Mouse (Mus musculus) cerebellum, adult 9-11 months (tissue): Measurements from ENCODE around the gene Ptpn22.
A peak's percentile ranks its signal among the peaks of the same experiment; 100 is the strongest.
"Not testable (repeated sequence)": the region's sequence is repeated elsewhere in the genome, so short reads cannot be mapped to it uniquely, and the experiment has no call there.

Experiments
- DNase-seq: peaks from one replicate; pipeline ENCODE4 v3.0.0; 2022

Ptpn22 gene

DNA sequence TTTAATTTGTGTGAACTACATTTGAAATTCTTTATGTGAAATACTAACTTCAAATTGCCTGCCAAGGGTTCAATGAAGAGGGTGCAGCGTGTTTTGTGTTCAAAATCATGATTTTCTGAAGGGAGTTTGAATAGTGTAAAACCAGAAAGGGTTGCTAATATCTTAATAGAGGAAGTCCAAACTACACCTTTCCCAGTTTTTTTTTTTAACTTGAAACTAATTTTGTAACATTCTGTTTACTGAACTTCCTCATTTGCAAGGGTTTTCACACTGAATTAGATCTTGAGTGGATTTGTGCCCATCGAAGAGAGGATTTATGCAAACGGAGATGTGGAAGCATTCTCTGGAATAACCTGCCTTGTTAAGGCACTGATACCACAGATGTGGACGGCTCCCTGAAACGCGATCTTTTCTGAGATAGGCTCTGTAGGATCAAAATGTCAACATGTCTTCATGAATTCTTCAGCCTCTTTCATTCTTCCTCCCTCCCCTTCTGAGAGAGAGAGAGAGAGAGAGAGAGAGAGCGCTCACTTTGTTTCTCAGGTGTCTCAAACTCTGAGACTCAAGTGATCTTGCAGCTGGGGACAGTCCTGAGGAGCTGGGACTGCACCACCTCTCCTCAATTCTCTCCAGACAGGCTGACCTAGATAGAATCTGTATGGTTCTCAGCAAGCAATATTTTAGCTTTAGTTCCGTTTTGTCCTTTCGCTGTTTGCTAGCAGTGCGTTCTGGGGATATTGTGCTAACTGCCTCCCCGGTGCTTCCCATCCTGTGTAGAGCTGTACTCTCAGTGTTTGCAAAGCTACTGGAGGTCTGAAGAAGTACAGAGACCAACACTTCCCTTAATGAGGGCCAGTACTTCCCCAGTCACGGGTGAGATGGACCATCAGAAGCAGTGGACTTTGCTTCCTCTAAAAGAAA, at the start of gene Ptpn22:
TSS of gene Ptpn22 (plus strand) at position 915 of the 921 bp plus-strand sequence.
- no peak for DNase-seq

- no peak for DNase-seq
These were observed 49.8 kb upstream of the Ptpn22 start for GRCm38 (mm10) chr3:103809799-103810150.

GRCm38 (mm10) chr3:103810967-103811366, 48.6 kb upstream of the Ptpn22 start:
- DNase-seq, result no peak

- DNase-seq, result no peak
These were observed 32.0 kb upstream of the Ptpn22 start for GRCm38 (mm10) chr3:103827548-103827947.

GRCm38 (mm10) chr3:103829036-103829435, 30.6 kb upstream of the Ptpn22 start:
- no peak for DNase-seq

DNA sequence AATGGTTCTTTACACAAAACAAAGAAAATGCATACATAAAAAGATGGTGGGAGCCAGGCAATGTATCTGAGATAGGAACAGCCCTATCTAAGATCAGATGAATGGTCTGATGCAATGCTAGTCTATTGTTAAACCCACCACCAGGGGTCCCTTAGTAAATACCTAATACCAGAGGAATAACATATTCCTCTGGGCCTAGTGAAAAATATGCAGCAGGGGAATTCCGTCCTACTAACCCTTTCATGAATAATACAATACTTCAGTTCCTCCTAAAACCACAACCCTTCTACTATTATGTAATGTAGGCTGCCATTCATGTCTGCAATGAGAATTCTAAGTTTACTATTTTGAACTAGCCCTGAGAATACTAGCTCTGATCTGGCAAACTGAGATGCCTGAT, 28.9 kb upstream of the Ptpn22 start:
- not testable (repeated sequence) for DNase-seq

GRCm38 (mm10) chr3:103831146-103831545, 28.4 kb upstream of the Ptpn22 start:
- peak; percentile 45 for DNase-seq

GRCm38 (mm10) chr3:103832426-103832825, 27.2 kb upstream of the Ptpn22 start, which contains the start of gene Bcl2l15:
Bcl2l15 (plus strand) TSS chr3:103832601.
- no peak for DNase-seq

GRCm38 (mm10) chr3:103834001-103834400, 25.6 kb upstream of the Ptpn22 start:
- DNase-seq, result no peak

GRCm38 (mm10) chr3:103835272-103835950, 24.2 kb upstream of the Ptpn22 start:
- DNase-seq, result no peak

DNA sequence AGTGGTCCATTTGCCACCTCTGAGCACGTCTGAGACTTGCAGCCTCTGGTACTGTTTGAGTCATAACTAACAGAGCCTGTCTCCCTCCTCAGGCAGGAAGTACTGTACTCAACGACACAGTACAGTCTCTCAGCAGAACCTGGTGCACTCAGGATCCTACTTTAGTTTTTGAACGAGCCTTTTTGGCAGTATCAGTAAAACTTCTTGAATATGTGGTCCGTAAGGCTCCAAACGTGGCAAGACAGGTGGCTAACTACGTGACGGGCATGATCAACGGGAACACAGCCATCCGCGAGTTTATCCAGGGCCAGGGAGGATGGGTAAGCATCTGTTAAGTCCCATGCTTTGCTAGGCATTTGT, 23.7 kb upstream of the Ptpn22 start:
- peak; percentile 79 for DNase-seq

DNA sequence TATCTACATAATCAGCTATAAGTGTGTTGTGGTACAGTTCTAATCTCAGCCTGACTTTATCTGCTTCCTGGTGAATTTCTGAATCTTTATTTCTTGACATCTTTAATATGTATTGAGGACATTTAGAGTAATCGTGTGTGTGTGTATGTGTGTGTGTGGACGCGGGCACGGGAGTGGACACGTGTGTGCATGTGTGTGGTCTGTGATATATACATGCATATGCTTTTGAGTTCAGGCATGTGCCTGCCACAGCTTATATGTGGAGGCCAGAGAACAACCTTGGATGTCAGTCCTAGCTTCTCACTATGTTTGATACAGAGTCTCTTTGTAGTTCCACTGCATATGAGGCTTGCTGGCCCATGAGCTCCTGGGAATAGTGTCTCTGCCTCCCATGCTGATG, 23.1 kb upstream of the Ptpn22 start:
- no peak for DNase-seq

- DNase-seq, result no peak
These were observed 19.9 kb upstream of the Ptpn22 start for GRCm38 (mm10) chr3:103839711-103840110.

GRCm38 (mm10) chr3:103840195-103840594, 19.4 kb upstream of the Ptpn22 start:
- DNase-seq, result not testable (repeated sequence)

DNA sequence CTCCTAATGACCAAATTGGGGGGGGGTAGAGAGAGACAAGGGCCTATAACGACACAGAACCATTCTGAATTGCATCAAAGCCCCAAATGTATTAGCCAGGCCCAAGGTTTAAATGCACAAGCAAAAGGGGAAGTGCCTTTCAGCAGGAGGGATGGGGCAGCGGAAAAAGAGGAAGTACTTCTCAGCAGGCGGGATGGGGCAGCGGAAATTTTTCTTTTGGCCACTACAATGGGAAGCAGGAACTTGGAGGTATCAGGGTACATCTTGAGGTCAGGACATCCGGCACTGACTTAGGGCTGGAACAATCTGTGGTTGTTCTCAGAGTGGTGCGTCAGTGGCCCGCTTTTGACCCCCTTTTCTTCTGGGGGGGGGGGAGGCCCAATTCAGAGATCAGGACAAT, 18.6 kb upstream of the Ptpn22 start:
- not testable (repeated sequence) for DNase-seq

- peak; percentile 97 for DNase-seq
These were observed 8.8 kb upstream of the Ptpn22 start for GRCm38 (mm10) chr3:103850644-103851363.

- peak; percentile 61 for DNase-seq
These were observed 8.1 kb upstream of the Ptpn22 start for GRCm38 (mm10) chr3:103851481-103851880.

DNA sequence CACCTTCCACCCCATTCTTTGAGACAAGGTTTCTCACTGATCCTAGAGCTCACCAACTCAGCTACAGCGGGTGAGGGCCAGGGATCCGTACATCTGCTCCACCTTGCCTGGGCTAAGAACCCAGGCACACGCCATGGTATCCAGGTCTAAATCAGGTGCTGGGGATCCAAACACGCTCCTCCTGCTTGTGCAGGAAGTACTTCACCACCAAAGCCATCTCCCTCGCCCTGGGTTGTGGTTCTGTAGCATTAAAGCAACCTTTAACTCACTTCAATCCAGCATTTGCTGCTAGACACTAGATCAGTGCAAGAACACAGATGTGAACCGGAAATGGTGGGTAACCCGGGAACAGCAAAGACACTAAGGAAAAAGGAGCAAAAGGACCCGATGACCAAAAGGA, 7.7 kb upstream of the Ptpn22 start:
- DNase-seq, result peak; percentile 70

- peak; percentile 87 for DNase-seq
These were observed 6.9 kb upstream of the Ptpn22 start for GRCm38 (mm10) chr3:103852565-103853299.

DNA sequence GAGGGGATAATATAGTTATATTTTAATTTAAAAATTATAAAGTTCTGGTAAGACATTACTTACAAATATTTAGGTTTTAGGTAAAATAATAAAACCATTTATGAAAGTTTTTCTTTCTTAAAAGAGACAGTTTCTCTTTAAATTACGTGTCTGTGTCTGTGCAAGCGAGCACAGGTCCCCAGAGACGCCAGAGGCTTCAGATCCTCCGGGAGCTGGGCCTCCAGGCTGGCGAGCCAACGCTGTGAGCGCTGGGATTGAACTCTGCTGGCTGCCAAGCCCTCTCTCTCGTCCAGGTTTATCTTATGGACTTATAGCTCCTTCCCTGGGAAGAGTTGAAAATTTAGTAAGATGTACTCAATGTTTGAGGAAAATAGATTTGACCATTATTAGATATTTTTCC, 5.8 kb upstream of the Ptpn22 start:
- peak; percentile 63 for DNase-seq

DNA sequence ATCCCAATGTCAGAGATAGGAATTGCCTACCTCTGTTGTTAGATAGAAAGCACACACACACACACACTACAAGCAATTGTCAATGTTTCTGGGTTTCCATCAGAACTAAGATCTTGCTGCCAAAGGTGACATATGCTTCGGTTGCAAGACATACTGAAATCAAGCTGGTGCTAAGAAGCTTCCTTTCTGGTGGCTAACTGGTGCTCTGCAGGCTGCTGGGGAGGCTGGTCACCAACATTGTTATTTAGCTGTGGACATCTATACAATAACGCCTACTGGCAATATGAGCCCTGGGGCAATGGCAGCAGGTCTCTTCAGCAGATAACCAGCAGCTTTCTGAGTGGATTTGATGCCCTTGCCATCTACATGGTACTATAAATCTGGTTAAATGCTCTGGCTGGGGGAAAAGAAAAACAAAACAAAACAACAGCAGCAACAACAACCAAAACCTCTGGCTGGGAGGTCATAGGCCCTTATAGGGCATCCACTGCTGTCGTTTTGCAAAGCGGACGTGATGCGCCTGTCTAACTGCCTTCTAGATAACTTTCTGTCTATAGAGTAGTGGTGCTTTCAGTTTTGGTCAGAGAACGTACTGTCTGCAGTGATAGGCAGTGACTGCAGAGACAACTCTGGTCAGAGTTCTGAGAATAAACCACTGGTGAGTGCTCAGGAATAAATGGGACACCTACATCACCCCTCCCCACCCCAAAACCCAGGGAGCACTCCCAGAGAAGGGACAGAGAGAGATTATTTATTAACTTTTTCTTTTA, 2.4 kb upstream of the Ptpn22 start:
- peak; percentile 65 for DNase-seq
